Mouse (Mus musculus) CH12.LX (cell line): ENCODE results near the gene Tmx2. TPM values are rescaled to one million over a fixed set of nuclear protein-coding genes. Genes with fewer than 3 reads are reported as not detected.

Source experiments
- DNase-seq: peaks from one replicate; pipeline ENCODE4 v3.0.0-alpha.2; 2013; ENCODE audit errors: extremely low read depth
- H3K27ac ChIP-seq: 2 replicates; pipeline ENCODE4 v1.5.1; 2012; ENCODE audit warnings: low read depth, mild to moderate bottlenecking, control low read depth, moderate library complexity; ENCODE audit not compliant: insufficient read depth
- H3K27me3 ChIP-seq: replicated peaks from 2 replicates; pipeline ENCODE3; 2012; ENCODE audit warnings: inconsistent platforms
- H3K36me3 ChIP-seq, 2 experiments: replicated peaks in 1 of 2; 2 replicates each; pipeline versions ENCODE3 to v1.6.1; 2012; ENCODE audit warnings: inconsistent platforms in 1 of 2, low read length in 1 of 2, mild to moderate bottlenecking in 1 of 2, mixed read lengths in 1 of 2, moderate library complexity in 1 of 2; ENCODE audit not compliant: control insufficient read depth in 1 of 2, insufficient read depth in 1 of 2
- H3K4me1 ChIP-seq, 2 experiments: 2 replicates each; pipeline ENCODE4 v1.6.1; 2012; ENCODE audit warnings: inconsistent platforms in 1 of 2, moderate library complexity in 1 of 2; ENCODE audit not compliant: insufficient read depth in 2 of 2, control insufficient read depth in 1 of 2
- H3K4me2 ChIP-seq: 2 replicates; pipeline ENCODE4 v1.6.1; 2012; ENCODE audit warnings: low read depth, mild to moderate bottlenecking, control low read depth; ENCODE audit not compliant: poor library complexity, insufficient read depth, severe bottlenecking
- H3K4me3 ChIP-seq, 3 experiments: fragments of 150-350 bp in 1 of 3; sonication (generic) in 1 of 3; replicated peaks in 1 of 3; 2 replicates each; pipeline versions ENCODE3 to v1.5.1; 2011 to 2012; ENCODE audit warnings: low read depth in 2 of 3, low read length in 2 of 3, mild to moderate bottlenecking in 2 of 3, moderate library complexity in 2 of 3, control low read depth in 1 of 3, improper control_type of control experiment in 1 of 3, inconsistent platforms in 1 of 3, mixed read lengths in 1 of 3; ENCODE audit not compliant: poor library complexity in 1 of 3
- H3K79me2 ChIP-seq: replicated peaks from 2 replicates; pipeline ENCODE4 v1.6.1; 2012; ENCODE audit warnings: mild to moderate bottlenecking, moderate library complexity; ENCODE audit not compliant: control insufficient read depth, poor library complexity, insufficient read depth, severe bottlenecking; ENCODE audit errors: extremely low read depth
- H3K9ac ChIP-seq: 2 replicates; pipeline ENCODE4 v1.6.1; 2012; ENCODE audit warnings: low read depth, mild to moderate bottlenecking, control low read depth, moderate library complexity; ENCODE audit not compliant: insufficient read depth
- H3K9me3 ChIP-seq: replicated peaks from 2 replicates; pipeline ENCODE3; 2012; ENCODE audit warnings: low read length, inconsistent platforms, mixed read lengths
- BHLHE40 ChIP-seq: IDR thresholded peaks from 2 replicates; pipeline ENCODE4 v1.6.1; 2011; ENCODE audit warnings: mild to moderate bottlenecking, low read depth, low read length, improper control_type of control experiment
- CHD1 ChIP-seq: IDR thresholded peaks from 2 replicates; pipeline ENCODE4 v1.6.1; 2012; ENCODE audit warnings: low read depth, low read length, improper control_type of control experiment, inconsistent platforms
- CHD2 ChIP-seq: IDR thresholded peaks from 2 replicates; pipeline ENCODE4 v1.6.1; 2011; ENCODE audit warnings: low read length, improper control_type of control experiment
- ELF1 ChIP-seq: IDR thresholded peaks from 2 replicates; pipeline ENCODE4 v1.6.1; 2014; ENCODE audit warnings: low read depth, mild to moderate bottlenecking, inconsistent platforms, low read length, improper control_type of control experiment
- EP300 ChIP-seq: IDR thresholded peaks from 2 replicates; pipeline ENCODE4 v1.6.1; 2011; ENCODE audit warnings: low read length, improper control_type of control experiment
- ETS1 ChIP-seq: conservative IDR thresholded peaks from 2 replicates; pipeline ENCODE4 v1.6.1; 2012; ENCODE audit warnings: low read depth, mild to moderate bottlenecking, inconsistent platforms, low read length, improper control_type of control experiment, moderate library complexity
- GABPA ChIP-seq: IDR thresholded peaks from 2 replicates; pipeline ENCODE4 v1.6.1; 2012; ENCODE audit warnings: low read depth, low read length, improper control_type of control experiment, inconsistent platforms; ENCODE audit not compliant: insufficient replicate concordance
- JUN ChIP-seq: IDR thresholded peaks from 2 replicates; pipeline ENCODE4 v1.6.1; 2011; ENCODE audit warnings: low read depth, mild to moderate bottlenecking, low read length, improper control_type of control experiment, moderate library complexity; ENCODE audit not compliant: insufficient read depth
- MAFK ChIP-seq: IDR thresholded peaks from 2 replicates; pipeline ENCODE4 v1.6.1; 2011; ENCODE audit warnings: low read length, improper control_type of control experiment; ENCODE audit not compliant: insufficient replicate concordance
- MAZ ChIP-seq: IDR thresholded peaks from 2 replicates; pipeline ENCODE4 v1.6.1; 2012; ENCODE audit warnings: low read depth, mild to moderate bottlenecking, inconsistent platforms, low read length, improper control_type of control experiment, moderate library complexity
- POLR2A ChIP-seq: IDR thresholded peaks from 2 replicates; pipeline ENCODE4 v1.6.1; 2011; ENCODE audit warnings: low read depth, mild to moderate bottlenecking, improper control_type of control experiment, low read length
- POLR2AphosphoS2 ChIP-seq: IDR thresholded peaks from 2 replicates; pipeline ENCODE4 v1.6.1; 2011; ENCODE audit warnings: low read depth, low read length, improper control_type of control experiment
- RAD21 ChIP-seq: IDR thresholded peaks from 2 replicates; pipeline ENCODE4 v1.6.1; 2011; ENCODE audit warnings: low read depth, mild to moderate bottlenecking, low read length, improper control_type of control experiment, moderate library complexity
- RCOR1 ChIP-seq: conservative IDR thresholded peaks from 2 replicates; pipeline ENCODE4 v1.6.1; 2012; ENCODE audit warnings: low read depth, mild to moderate bottlenecking, inconsistent platforms, low read length, improper control_type of control experiment
- ZMIZ1 ChIP-seq: IDR thresholded peaks from 2 replicates; pipeline ENCODE4 v1.6.1; 2012; ENCODE audit warnings: low read depth, mild to moderate bottlenecking, inconsistent platforms, low read length, improper control_type of control experiment
- ZNF384 ChIP-seq: IDR thresholded peaks from 2 replicates; pipeline ENCODE4 v1.6.1; 2012; ENCODE audit warnings: low read depth, low read length, improper control_type of control experiment, inconsistent platforms
- dilution Hi-C: fragments of 300-500 bp; cut with MboI; formaldehyde crosslinking; loops from 2 replicates; pipeline ENCODE4 v1.14.3; 2020; ENCODE audit warnings: low sequenced_read_pairs; ENCODE audit not compliant: extremely low pct_unique_long_range_greater_than_20kb, extremely low pct_ligation_motif_present
- in situ Hi-C: fragments of 300-500 bp; cut with MboI; formaldehyde crosslinking; loops from 3 replicates; pipeline ENCODE4 v1.14.3; 2019; ENCODE audit warnings: low sequenced_read_pairs, low pct_ligation_motif_present, low pct_unique_long_range_greater_than_20kb, mixed read lengths
- polyA plus RNA-seq: library from polyadenylated mRNA; unstranded; fragments of >175 nt; gene quantifications from 2 replicates; pipeline ENCODE4 v1.2.1, GENCODE M21; 2012; ENCODE audit warnings: low read depth; ENCODE audit not compliant: insufficient read length
- total RNA-seq, 2 experiments: library from RNA; depleted of rRNA; stranded (reverse); fragments of 300-350 nt in 1 of 2; fragments of >200 nt in 1 of 2; gene quantifications; 2 replicates each; pipeline ENCODE4 v1.2.3; 2012 to 2014

The Tmx2 gene
- total and polyA plus RNA-seq, 3 experiments, result 68.1 to 76.5 (median 70.4) TPM

- Histone ChIP-seq H3K9me3 (no peaks in the 10 kb centered on the region), H3K4me3 (no peak overlapping the region), H3K4me1 (peaks cover 0 to 6% of the 10 kb centered on the region in 2 experiments; a peak in 2 of 4 replicates), H3K36me3 (no peaks in the 10 kb centered on the region), H3K79me2 (no peaks in the 10 kb centered on the region), H3K4me2 (no peak overlapping the region), H3K9ac (no peak overlapping the region), H3K27me3 (no peaks in the 10 kb centered on the region), H3K27ac (no peak overlapping the region)
- dilution Hi-C loops, result no loop called here
- in situ Hi-C loops, result no loop called here
- no peak for DNase-seq
- no peak for TF ChIP-seq MAFK
These were observed 51.9 kb downstream of the Tmx2 start for GRCm38 (mm10) chr2:84627036-84627435.

DNA sequence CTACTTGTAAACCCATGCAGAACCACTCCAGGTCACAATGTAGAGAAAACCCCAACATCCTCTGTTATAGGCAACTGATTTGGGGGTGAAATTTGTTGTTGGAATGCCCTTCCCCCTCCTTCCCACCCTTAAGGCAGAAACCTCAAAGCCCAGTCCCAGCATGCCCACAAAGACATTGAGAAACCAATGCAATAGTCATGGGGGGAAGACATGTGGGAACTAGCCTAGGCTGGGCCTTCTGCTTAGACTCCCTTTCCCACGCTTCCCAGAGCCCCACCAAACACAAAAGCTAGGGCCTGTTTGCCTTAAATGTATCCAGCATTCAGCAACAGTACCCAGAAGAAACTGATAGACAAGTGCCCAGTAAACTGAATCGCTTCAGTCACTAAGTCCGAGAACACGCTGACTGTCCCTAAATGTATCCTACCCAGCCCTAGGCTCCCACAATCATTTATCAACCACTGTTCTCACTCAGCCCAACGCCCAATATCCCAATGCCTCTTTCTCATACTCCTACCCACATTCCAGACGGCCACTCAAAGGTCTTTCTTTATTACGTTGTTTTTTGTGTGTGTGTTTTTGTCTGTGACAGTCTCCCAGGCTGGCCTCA is 52.5 kb downstream of the Tmx2 start:
- TF ChIP-seq ZMIZ1 (no peak), ZNF384 (no peak), ETS1 (no peak), BHLHE40 (no peak), POLR2AphosphoS2 (no peak), CHD1 (no peak), RAD21 (no peak), EP300 (no peak), MAZ (no peak)
- Histone ChIP-seq H3K27ac (no peak overlapping the region), H3K4me2 (no peak overlapping the region), H3K4me1 (peaks cover 0 to 6% of the 10 kb centered on the region in 2 experiments; a peak in 2 of 4 replicates), H3K9me3 (no peaks in the 10 kb centered on the region), H3K36me3 (no peaks in the 10 kb centered on the region), H3K9ac (no peak overlapping the region), H3K4me3 (no peak overlapping the region), H3K27me3 (no peaks in the 10 kb centered on the region), H3K79me2 (no peaks in the 10 kb centered on the region)
- DNase-seq, result no peak
- in situ Hi-C loops (no loop called here), dilution Hi-C loops (no loop called here)

DNA sequence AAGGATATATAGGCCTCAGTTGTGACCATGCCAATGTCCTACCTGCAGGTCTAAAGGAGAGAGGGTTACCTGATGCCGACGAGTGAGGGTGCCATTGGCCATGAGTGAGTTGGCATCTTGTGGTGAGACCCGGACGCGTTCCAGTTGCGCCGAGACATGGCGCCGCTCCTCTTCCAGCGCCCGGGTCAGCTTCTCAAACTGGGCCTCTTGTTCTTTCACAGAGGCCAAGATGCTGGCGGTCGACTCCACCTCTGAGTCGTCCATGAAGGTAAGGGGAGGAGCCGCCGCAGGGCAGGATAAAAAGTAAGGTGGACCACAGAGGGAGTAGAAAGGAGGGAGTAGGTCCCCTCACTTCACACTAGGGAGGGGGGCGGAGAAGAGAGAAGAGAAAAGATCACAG is 54.7 kb downstream of the Tmx2 start:
- H3K4me1 ChIP-seq, result peaks cover 0 to 6% of the 10 kb centered on the region in 2 experiments; a peak in 2 of 4 replicates
- dilution Hi-C loops (no loop called here), in situ Hi-C loops (no loop called here)
- no peak overlapping the region for H3K27ac ChIP-seq
- H3K4me3 ChIP-seq, result no peak overlapping the region
- DNase-seq, result no peak
- no peaks in the 10 kb centered on the region for H3K27me3 ChIP-seq
- no peak overlapping the region for H3K4me2 ChIP-seq
- no peak for TF ChIP-seq POLR2A
- TF ChIP-seq MAZ, result no peak
- no peak for TF ChIP-seq CHD2
- no peak for TF ChIP-seq RCOR1
- TF ChIP-seq JUN, result no peak
- no peak for TF ChIP-seq ELF1
- TF ChIP-seq GABPA, result no peak
- peaks cover 2% of the 10 kb centered on the region for H3K9me3 ChIP-seq
- no peaks in the 10 kb centered on the region for H3K79me2 ChIP-seq
- no peak overlapping the region for H3K9ac ChIP-seq
- H3K36me3 ChIP-seq, result peaks cover 0 to 5% of the 10 kb centered on the region in 2 experiments
